Mouse (Mus musculus): Measurements from ENCODE around the gene Rnf222. TPM values are rescaled to one million over a fixed set of nuclear protein-coding genes. Genes with fewer than 3 reads are reported as not detected.
"Not testable (repeated sequence)": the region's sequence is repeated elsewhere in the genome, so short reads cannot be mapped to it uniquely, and the experiment has no call there.

Rnf222 gene
- polyA plus RNA-seq, 1 experiment from 2014 or later, result 0.09 TPM

DNA sequence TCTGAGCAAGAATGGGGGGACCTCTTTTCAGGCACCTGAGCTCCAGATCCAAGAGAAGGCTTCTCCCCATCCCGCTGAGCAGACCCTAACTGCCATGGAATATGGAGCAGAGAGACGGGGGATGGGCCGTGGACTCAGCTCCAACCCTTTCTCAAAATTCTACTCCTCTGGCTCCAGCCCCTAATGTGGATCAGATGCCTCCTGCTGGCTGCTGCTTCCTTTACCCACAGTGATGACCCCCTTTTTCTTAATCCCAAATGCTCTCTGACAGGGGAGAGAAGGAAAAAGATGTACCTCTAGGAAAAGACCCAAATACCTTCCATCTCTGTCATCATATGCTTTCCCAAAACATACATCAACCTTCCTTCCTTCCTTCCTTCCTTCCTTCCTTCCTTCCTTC, 38.6 kb downstream of the Rnf222 start, which contains the start of gene Odf4:
Gene Odf4 (minus strand): TSS at position 101 of the 400 bp plus-strand sequence.
- Histone ChIP-seq H3K27me3 (peaks cover 10% of the 10 kb centered on the region; the same call in 1 of the 2 replicates), H3K4me2 (no peak within 1 kb of the TSS), H3K4me1 (replicated peaks) (peaks cover 7% of the 10 kb centered on the region), H3K36me3 (no peaks in the 10 kb centered on the region), H3K9me3 (no peaks in the 10 kb centered on the region), H3K4me3 (no peak within 1 kb of the TSS), H3K9ac (no peak within 1 kb of the TSS), H3K27ac (no peak within 1 kb of the TSS)
- ATAC-seq (ENCODE audit: low FRiP score), result no peak
- WGBS, result 90% methylated on average over 3 of the region's 3 CpGs

DNA sequence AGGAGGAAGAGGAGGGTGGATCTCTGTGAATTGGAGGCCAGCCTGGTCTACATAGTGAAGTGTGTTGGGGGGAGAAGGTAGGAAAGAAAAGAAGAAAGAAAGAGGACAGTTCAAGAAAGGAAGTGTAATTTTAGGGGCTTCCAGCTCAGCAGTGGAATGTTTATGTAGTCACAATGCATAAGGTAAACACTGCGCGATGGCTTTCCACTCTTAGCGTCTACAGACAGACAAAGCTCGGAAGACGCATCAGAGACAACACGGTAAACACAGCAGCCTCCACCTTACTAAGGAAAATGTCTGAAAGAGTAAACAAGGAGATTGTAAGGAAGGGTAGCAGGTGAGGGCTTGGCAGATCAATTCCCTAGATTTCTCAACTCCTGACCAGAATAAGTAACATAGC, 41.6 kb downstream of the Rnf222 start:
- H3K27me3 ChIP-seq, result peaks cover 10% of the 10 kb centered on the region; the same call in 1 of the 2 replicates
- H3K4me3 ChIP-seq, result no peak overlapping the region
- H3K9ac ChIP-seq, result no peak overlapping the region
- H3K4me1 ChIP-seq (replicated peaks), result 0 out of 2 replicates have a peak, but pooled peaks cover 6% of the 10 kb centered on the region
- 89% methylated on average over 6 of the region's 6 CpGs for WGBS
- no peaks in the 10 kb centered on the region for H3K36me3 ChIP-seq
- H3K27ac ChIP-seq, result no peak overlapping the region
- H3K4me2 ChIP-seq, result no peak overlapping the region
- no peak for ATAC-seq (ENCODE audit: low FRiP score)
- no peaks in the 10 kb centered on the region for H3K9me3 ChIP-seq

DNA sequence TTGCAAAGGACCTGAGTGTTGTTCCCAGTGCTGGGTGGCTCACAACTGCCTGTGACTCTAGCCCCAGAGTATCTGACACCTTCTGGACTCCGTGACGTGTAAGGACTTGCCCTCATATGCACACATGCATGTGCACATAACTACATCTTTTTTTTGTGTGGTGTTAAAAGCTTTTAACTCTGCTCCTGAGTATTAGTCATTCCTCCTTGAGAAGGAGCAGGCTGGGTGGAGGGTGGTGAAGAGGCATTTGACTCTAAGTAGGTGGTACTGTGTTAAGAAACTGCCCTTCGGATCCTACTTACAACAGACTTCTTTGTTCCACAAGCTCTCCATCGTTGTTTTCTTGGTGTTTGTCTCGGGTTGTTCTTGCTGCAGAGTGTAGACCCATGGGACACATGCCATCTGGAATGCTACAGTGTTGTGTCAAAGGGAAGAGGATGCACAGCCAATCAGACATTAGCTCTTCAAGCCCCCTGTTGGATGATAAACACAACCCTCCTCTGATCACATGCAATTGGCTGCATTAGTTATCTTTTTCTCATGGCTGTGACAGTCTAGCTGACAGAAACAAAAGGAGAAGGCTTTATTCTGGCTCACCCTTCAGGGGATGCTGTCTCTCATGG, 45.6 kb downstream of the Rnf222 start:
- no peak overlapping the region for H3K4me2 ChIP-seq
- no peaks in the 10 kb centered on the region for H3K9me3 ChIP-seq
- 73% methylated on average over 5 of the region's 5 CpGs for WGBS
- peak overlapping the region; percentile 58 for H3K27ac ChIP-seq
- H3K36me3 ChIP-seq, result no peaks in the 10 kb centered on the region
- no peak overlapping the region for H3K4me3 ChIP-seq
- no peaks in the 10 kb centered on the region for H3K27me3 ChIP-seq
- no peak overlapping the region for H3K9ac ChIP-seq
- peak; percentile 66 for ATAC-seq (ENCODE audit: low FRiP score)
- H3K4me1 ChIP-seq (replicated peaks), result 0 out of 2 replicates have a peak, but pooled peaks cover 6% of the 10 kb centered on the region

DNA sequence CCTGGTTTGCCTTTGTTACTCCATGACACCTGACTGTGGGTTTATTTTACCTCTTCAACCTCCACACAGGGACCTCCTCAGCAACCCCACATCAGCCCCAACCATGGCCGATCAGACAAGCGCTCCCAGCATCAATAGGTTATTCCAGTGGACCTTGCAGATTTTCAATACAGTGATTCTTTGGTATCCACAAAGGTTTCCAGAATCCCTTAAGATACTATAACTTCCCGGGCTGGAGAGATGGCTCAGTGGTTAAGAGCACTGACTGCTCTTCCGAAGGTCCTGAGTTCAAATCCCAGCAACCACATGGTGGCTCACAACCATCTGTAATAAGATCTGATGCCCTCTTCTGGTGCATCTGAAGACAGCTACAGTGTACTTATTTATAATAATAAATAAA, 48.6 kb downstream of the Rnf222 start:
- not testable (repeated sequence) for H3K9ac ChIP-seq; H3K4me3 ChIP-seq; H3K9me3 ChIP-seq; ATAC-seq (ENCODE audit: low FRiP score); H3K4me2 ChIP-seq; H3K36me3 ChIP-seq; H3K27me3 ChIP-seq; H3K27ac ChIP-seq
- H3K4me1 ChIP-seq (replicated peaks), result peaks cover 19% of the 10 kb centered on the region
- 85% methylated on average over 4 of the region's 4 CpGs for WGBS

GRCm38 (mm10) chr11:68939451-68940304, 51.3 kb downstream of the Rnf222 start:
- Histone ChIP-seq H3K4me2 (peak overlapping the region; percentile 76), H3K36me3 (peaks cover 6% of the 10 kb centered on the region; the same call in 1 of the 2 replicates), H3K27me3 (no peaks in the 10 kb centered on the region), H3K27ac (peak overlapping the region; percentile 86), H3K4me1 (replicated peaks) (peaks cover 14% of the 10 kb centered on the region), H3K9me3 (no peaks in the 10 kb centered on the region), H3K4me3 (peak overlapping the region; percentile 51), H3K9ac (peak overlapping the region; percentile 73)
- peak; percentile 99 for ATAC-seq (ENCODE audit: low FRiP score)
- WGBS, result 3% methylated on average over 16 of the region's 16 CpGs

DNA sequence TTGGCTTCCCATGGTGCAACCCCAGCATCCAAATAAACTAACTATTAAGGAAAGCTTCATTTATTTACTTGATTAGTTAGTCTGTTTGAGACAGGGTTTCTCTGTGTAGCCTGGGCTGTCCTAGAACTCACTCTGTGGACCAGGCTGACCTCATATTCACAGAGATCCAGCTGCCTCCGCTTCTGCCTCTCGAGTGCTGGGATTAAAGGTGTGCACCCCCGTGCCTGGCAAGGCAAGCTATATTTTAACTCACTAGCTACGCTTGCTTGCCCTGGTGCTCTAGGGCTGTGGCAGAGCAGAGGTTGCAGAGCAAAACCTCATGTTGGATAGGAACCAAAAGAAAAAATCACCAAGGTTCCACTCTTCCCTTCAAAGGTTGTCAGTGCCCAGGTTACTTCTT, 52.2 kb downstream of the Rnf222 start:
- Histone ChIP-seq H3K27ac (peak overlapping the region; percentile 86), H3K9ac (peak overlapping the region; percentile 73), H3K9me3 (no peaks in the 10 kb centered on the region), H3K4me3 (peak overlapping the region; percentile 51), H3K4me2 (peak overlapping the region; percentile 76), H3K36me3 (peaks cover 9% of the 10 kb centered on the region; the same call in 1 of the 2 replicates), H3K4me1 (replicated peaks) (peaks cover 17% of the 10 kb centered on the region), H3K27me3 (no peaks in the 10 kb centered on the region)
- WGBS, result 55% methylated on average over 4 of the region's 4 CpGs
- no peak for ATAC-seq (ENCODE audit: low FRiP score)

- Histone ChIP-seq H3K4me2 (no peak overlapping the region), H3K9me3 (no peaks in the 10 kb centered on the region), H3K4me3 (no peak overlapping the region), H3K27ac (no peak overlapping the region), H3K9ac (no peak overlapping the region), H3K4me1 (replicated peaks) (peaks cover 21% of the 10 kb centered on the region), H3K36me3 (peaks cover 9% of the 10 kb centered on the region; the same call in 1 of the 2 replicates), H3K27me3 (0 out of 2 replicates have a peak, but pooled peaks cover 10% of the 10 kb centered on the region)
- 93% methylated on average over 8 of the region's 8 CpGs for WGBS
- no peak for ATAC-seq (ENCODE audit: low FRiP score)
These were observed 54.4 kb downstream of the Rnf222 start for GRCm38 (mm10) chr11:68942731-68943130.

DNA sequence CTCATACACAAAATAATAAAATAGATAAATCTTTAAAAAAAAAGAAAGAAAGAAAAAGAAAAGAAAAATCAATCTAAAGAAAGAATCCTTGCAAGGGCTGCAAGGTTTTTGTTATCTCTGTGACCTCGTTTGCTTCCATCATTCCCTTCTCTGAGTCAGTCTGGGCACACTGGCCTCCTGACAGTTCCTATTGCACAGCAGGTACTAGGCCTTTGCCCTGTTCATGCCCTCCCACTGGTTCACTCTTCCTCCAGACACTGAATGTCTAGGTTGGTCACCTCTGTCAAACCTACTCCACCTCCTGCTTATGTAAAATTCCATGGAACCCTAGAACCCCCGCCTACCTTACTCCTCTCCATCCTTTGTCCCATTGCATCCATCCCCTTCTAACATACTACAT, 56.9 kb downstream of the Rnf222 start:
- ATAC-seq (ENCODE audit: low FRiP score), result no peak

More for the DNA sequence above, 56.9 kb downstream of the Rnf222 start:
- Histone ChIP-seq H3K9me3 (no peaks in the 10 kb centered on the region), H3K4me3 (no peak overlapping the region), H3K4me1 (replicated peaks) (peaks cover 21% of the 10 kb centered on the region), H3K36me3 (peaks cover 9% of the 10 kb centered on the region; the same call in 1 of the 2 replicates), H3K4me2 (no peak overlapping the region), H3K9ac (no peak overlapping the region), H3K27me3 (0 out of 2 replicates have a peak, but pooled peaks cover 19% of the 10 kb centered on the region), H3K27ac (no peak overlapping the region)
- 80% methylated on average over 2 of the region's 2 CpGs for WGBS

Other genes with a start within 250 kb of the Rnf222 start
- gene Myh10, start 197.0 kb upstream of the Rnf222 start, polyA plus RNA-seq (2015; fragmentation: Nextera tagmentation; extraction: Ambion mirVana), result 93.4 and 98.3 TPM in 2 replicates
- 90.8 and 92.6 TPM in 2 replicates for gene Ndel1, start 16.7 kb upstream of the Rnf222 start, polyA plus RNA-seq (2015; fragmentation: Nextera tagmentation; extraction: Ambion mirVana)
- 684 and 691 TPM in 2 replicates for gene Rpl26, start 13.0 kb downstream of the Rnf222 start, polyA plus RNA-seq (2015; fragmentation: Nextera tagmentation; extraction: Ambion mirVana)
- 0.60 and 0.84 TPM in 2 replicates for gene Odf4, start 38.5 kb downstream of the Rnf222 start, polyA plus RNA-seq (2015; fragmentation: Nextera tagmentation; extraction: Ambion mirVana)
- 14.3 and 16.2 TPM in 2 replicates for gene Arhgef15, start 68.9 kb downstream of the Rnf222 start, polyA plus RNA-seq (2015; fragmentation: Nextera tagmentation; extraction: Ambion mirVana)
- gene Slc25a35, start 79.6 kb downstream of the Rnf222 start, polyA plus RNA-seq (2015; fragmentation: Nextera tagmentation; extraction: Ambion mirVana), result 1.5 TPM in 2 replicates
- gene Rangrf, start 86.6 kb downstream of the Rnf222 start, polyA plus RNA-seq (2015; fragmentation: Nextera tagmentation; extraction: Ambion mirVana), result 24.7 and 26.7 TPM in 2 replicates
- 19.1 and 20.4 TPM in 2 replicates for gene Pfas, start 119.9 kb downstream of the Rnf222 start, polyA plus RNA-seq (2015; fragmentation: Nextera tagmentation; extraction: Ambion mirVana)
- 49.4 and 49.9 TPM in 2 replicates for gene Ctc1, start 127.4 kb downstream of the Rnf222 start, polyA plus RNA-seq (2015; fragmentation: Nextera tagmentation; extraction: Ambion mirVana)
- 31.7 and 34.2 TPM in 2 replicates for gene Aurkb, start 157.1 kb downstream of the Rnf222 start, polyA plus RNA-seq (2015; fragmentation: Nextera tagmentation; extraction: Ambion mirVana)
- 13.4 and 15.2 TPM in 2 replicates for gene Borcs6, start 171.2 kb downstream of the Rnf222 start, polyA plus RNA-seq (2015; fragmentation: Nextera tagmentation; extraction: Ambion mirVana)
- gene Tmem107, start 182.3 kb downstream of the Rnf222 start, polyA plus RNA-seq (2015; fragmentation: Nextera tagmentation; extraction: Ambion mirVana), result 28.7 and 41.0 TPM in 2 replicates
- gene Vamp2, start 199.9 kb downstream of the Rnf222 start, polyA plus RNA-seq (2015; fragmentation: Nextera tagmentation; extraction: Ambion mirVana), result 217 and 227 TPM in 2 replicates
- gene Per1, start 206.7 kb downstream of the Rnf222 start, polyA plus RNA-seq (2015; fragmentation: Nextera tagmentation; extraction: Ambion mirVana), result 7.4 and 9.4 TPM in 2 replicates
- 0.26 and 0.35 TPM in 2 replicates for gene Hes7, start 231.9 kb downstream of the Rnf222 start, polyA plus RNA-seq (2015; fragmentation: Nextera tagmentation; extraction: Ambion mirVana)
- 0.13 and 0.25 TPM in 2 replicates for gene 9130213A22Rik, start 234.0 kb downstream of the Rnf222 start, polyA plus RNA-seq (2015; fragmentation: Nextera tagmentation; extraction: Ambion mirVana)
- 0.71 and 1.3 TPM in 2 replicates for gene Aloxe3, start 237.3 kb downstream of the Rnf222 start, polyA plus RNA-seq (2015; fragmentation: Nextera tagmentation; extraction: Ambion mirVana)